Mouse (Mus musculus) thymus, adult 2 months (tissue): ENCODE measurements at regions not wholly inside any gene's neighbourhood (a gene's known extent, or its start where the extent isn't known, plus 50 kb on each side); places are given as distances from the start of the nearest gene placed in this dataset.

Experiments
- CTCF ChIP-seq: fragments of 200-500 bp; IDR thresholded peaks from 2 replicates; pipeline ENCODE4 v1.5.1; 2012; ENCODE audit warnings: mild to moderate bottlenecking, control low read depth, low read length, moderate library complexity, borderline replicate concordance; ENCODE audit not compliant: control insufficient read depth, poor library complexity, insufficient read depth; ENCODE audit errors: extremely low read depth
- POLR2A ChIP-seq: fragments of 200-500 bp; IDR thresholded peaks from 2 replicates; pipeline ENCODE4 v1.6.1; 2012; ENCODE audit warnings: mild to moderate bottlenecking, low read length, control low read depth, moderate library complexity; ENCODE audit not compliant: control insufficient read depth, poor library complexity, insufficient read depth; ENCODE audit errors: extremely low read depth

DNA sequence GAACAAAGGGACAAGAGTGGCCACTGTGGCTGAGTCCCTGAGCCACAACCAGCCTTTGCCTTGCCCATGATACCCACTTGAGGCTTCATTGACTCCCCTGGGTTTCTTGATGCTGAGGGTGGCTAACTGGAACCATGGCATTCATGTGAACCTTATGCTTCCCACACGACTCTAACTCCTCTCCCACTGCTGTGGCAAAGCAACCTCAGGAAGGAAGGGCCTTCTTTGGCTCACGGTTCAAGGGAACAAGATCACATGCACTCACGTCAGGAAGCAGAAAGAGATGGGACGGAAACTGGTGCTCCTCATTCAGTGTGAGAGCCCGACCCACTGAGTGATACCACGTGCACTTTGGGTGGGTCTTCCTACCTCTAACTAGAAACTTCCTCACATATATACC lies 190.3 kb downstream of the Pdcd6ip start:
- TF ChIP-seq POLR2A = no peak
- TF ChIP-seq CTCF = no peak
